Mouse (Mus musculus): ENCODE data around the gene Mef2b. TPM values are rescaled to one million over a fixed set of nuclear protein-coding genes. Genes with fewer than 3 reads are reported as not detected.
A peak's percentile ranks its signal among the peaks of the same experiment; 100 is the strongest.
"Not testable (repeated sequence)": the region's sequence is repeated elsewhere in the genome, so short reads cannot be mapped to it uniquely, and the experiment has no call there.

Mef2b gene
- total and polyA plus RNA-seq, 3 experiments: 0.45 to 1.5 (median 0.63) TPM

GRCm38 (mm10) chr8:70179082-70179481 lies 39.6 kb downstream of the Mef2b start:
- no peak for DNase-seq

- no peak for DNase-seq
Measured at GRCm38 (mm10) chr8:70181212-70181902, 41.8 kb downstream of the Mef2b start.

GRCm38 (mm10) chr8:70181903-70182252 lies 42.4 kb downstream of the Mef2b start:
- no peak for DNase-seq

GRCm38 (mm10) chr8:70183194-70183593 lies 43.7 kb downstream of the Mef2b start:
- DNase-seq: peak; percentile 43

- no peak for DNase-seq
Measured at GRCm38 (mm10) chr8:70188707-70189106, 49.2 kb downstream of the Mef2b start.

- no peak for DNase-seq
Measured at GRCm38 (mm10) chr8:70193238-70193637, 53.7 kb downstream of the Mef2b start.

GRCm38 (mm10) chr8:70194191-70194590 lies 54.7 kb downstream of the Mef2b start:
- DNase-seq: peak; percentile 63

GRCm38 (mm10) chr8:70195762-70196161 lies 56.3 kb downstream of the Mef2b start:
- DNase-seq: no peak

- no peak for DNase-seq
Measured at GRCm38 (mm10) chr8:70197603-70198002, 58.1 kb downstream of the Mef2b start.

- no peak for DNase-seq
Measured at GRCm38 (mm10) chr8:70200098-70200681, 60.7 kb downstream of the Mef2b start.

- DNase-seq: no peak
Measured at GRCm38 (mm10) chr8:70201417-70201816, 61.9 kb downstream of the Mef2b start.

- DNase-seq: no peak
Measured at GRCm38 (mm10) chr8:70203072-70203471, 63.6 kb downstream of the Mef2b start.

GRCm38 (mm10) chr8:70204757-70205156 lies 65.2 kb downstream of the Mef2b start:
- no peak for DNase-seq

GRCm38 (mm10) chr8:70208130-70208529 lies 68.6 kb downstream of the Mef2b start:
- DNase-seq: no peak

GRCm38 (mm10) chr8:70210538-70210937 lies 71.0 kb downstream of the Mef2b start:
- no peak for DNase-seq

- no peak for DNase-seq
Measured at GRCm38 (mm10) chr8:70211275-70211674, 71.8 kb downstream of the Mef2b start.

GRCm38 (mm10) chr8:70211726-70212111 lies 72.2 kb downstream of the Mef2b start:
- DNase-seq: no peak

GRCm38 (mm10) chr8:70212112-70213055 lies 72.9 kb downstream of the Mef2b start, which contains the start of gene Slc25a42:
Gene Slc25a42, minus strand, starts transcription at chr8:70212305.
- DNase-seq: peak; percentile 99

GRCm38 (mm10) chr8:70214411-70214810 lies 74.9 kb downstream of the Mef2b start:
- DNase-seq: no peak

- no peak for DNase-seq
Measured at GRCm38 (mm10) chr8:70215092-70215491, 75.6 kb downstream of the Mef2b start.

- DNase-seq: not testable (repeated sequence)
Measured at GRCm38 (mm10) chr8:70216161-70216560, 76.7 kb downstream of the Mef2b start.

- peak; percentile 76 for DNase-seq
Measured at GRCm38 (mm10) chr8:70216566-70216965, 77.1 kb downstream of the Mef2b start.

Data from adrenal gland, adult 2 months (tissue).